Mouse (Mus musculus) brain, adult 2 months (tissue): ENCODE data around the gene Fjx1.
A peak's percentile ranks its signal among the peaks of the same experiment; 100 is the strongest.

ENCODE experiments used
- DNase-seq: peaks from one replicate; pipeline ENCODE4 v3.0.0; 2011; ENCODE audit warnings: low read depth, low spot score

Gene Fjx1

GRCm38 (mm10) chr2:102451671-102452549 lies at the start of gene Fjx1:
Gene Fjx1 (minus strand): TSS chr2:102452499.
- DNase-seq: peak; percentile 67

DNA sequence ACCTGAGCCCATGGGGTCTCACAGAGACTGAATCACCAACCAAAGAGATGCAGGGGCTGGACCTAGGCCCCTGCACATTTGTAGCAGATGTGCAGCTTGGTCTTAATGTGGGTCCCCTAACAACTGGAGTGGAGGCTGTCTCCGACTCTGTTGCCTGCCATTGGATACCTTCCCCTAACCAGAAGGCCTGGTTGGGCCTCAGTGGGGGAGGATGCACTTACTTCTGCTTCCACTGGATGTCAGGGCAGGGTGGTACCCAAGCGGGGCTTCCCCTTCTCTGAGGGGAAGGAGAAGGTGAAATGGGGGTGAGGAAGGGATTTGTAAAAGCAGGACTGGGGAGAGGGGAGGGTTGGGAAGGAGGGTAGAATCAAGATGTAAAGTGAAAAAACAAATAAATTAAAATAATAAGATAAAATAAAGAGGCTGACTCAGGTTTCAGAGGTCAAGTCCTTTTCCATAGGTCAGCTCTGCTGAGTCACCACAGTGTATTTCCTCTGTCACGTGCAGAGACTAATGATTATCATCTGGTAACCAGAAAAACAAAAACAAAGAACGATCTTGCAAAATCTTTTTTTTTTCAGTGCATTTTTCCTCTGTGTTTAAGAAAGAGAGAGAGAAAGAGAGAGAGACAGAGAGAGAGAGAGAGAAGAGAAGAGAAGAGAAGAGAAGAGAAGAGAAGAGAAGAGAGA lies 47.8 kb upstream of the Fjx1 start:
- DNase-seq: no peak

DNA sequence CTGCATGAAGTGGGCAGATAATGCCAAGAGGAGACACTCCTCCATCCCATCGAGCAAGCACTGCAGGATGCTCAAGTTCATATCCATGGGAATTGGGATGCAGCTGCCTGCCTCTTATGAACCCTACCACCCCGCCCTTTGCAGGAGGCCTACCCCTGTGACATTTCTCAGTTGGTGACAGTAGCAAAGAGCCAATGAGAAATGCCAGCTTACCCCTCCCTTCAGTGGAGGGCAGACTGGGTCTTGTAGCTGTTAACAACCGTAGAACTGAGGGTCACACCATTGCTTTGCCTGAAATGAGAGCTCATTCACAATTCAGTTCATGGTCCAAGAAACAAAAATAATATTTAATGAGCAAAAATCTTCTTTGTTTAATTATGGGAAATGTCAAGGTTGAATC lies 28.4 kb upstream of the Fjx1 start:
- no peak for DNase-seq

GRCm38 (mm10) chr2:102476101-102476500 lies 23.8 kb upstream of the Fjx1 start:
- DNase-seq: no peak

- peak; percentile 50 for DNase-seq
These were observed 16.3 kb upstream of the Fjx1 start for GRCm38 (mm10) chr2:102468645-102469044.

GRCm38 (mm10) chr2:102464342-102464732 lies 12.0 kb upstream of the Fjx1 start:
- no peak for DNase-seq

- peak; percentile 40 for DNase-seq
These were observed 11.5 kb upstream of the Fjx1 start for GRCm38 (mm10) chr2:102463587-102464341.

DNA sequence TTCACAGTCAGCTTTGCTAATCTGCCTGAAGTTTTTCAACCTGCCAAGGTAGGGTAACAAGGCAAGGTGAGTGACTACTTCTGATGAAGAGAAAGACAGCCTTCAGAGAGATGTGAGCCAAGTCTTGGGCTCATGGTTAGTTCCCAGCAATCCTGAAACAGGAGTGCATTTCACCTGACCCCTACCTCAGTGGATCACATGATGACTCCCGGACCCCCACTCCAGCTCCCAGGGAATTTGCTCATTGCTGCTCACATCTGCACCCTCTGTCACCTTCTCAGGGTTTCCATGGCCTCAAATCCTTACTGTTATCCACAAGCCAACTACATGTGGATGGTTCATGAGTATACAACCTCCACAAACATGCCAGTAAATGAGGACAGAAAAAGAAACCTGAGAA lies 9.2 kb upstream of the Fjx1 start:
- no peak for DNase-seq

DNA sequence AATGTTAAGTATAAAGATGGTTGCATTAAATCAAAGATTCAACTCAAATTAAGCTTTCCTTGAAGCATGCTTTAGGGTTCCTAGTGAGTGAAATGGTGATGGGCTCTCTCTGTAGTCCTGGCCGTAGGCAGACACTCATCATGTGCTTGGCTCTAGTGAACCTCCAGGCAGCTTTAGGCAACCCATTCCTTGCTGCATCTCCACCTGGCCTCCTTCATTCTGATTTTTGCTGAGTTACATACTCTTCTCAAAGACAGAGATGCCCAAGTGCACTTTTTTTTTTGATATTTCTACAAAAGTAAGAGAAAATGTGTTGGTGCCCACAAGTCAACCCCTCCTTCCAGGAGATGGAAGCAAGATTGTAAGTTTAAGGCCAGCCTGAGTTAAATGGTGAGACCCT lies 2.8 kb upstream of the Fjx1 start:
- no peak for DNase-seq

- DNase-seq: peak; percentile 71
These were observed 1.1 kb upstream of the Fjx1 start for GRCm38 (mm10) chr2:102453447-102453846.

DNA sequence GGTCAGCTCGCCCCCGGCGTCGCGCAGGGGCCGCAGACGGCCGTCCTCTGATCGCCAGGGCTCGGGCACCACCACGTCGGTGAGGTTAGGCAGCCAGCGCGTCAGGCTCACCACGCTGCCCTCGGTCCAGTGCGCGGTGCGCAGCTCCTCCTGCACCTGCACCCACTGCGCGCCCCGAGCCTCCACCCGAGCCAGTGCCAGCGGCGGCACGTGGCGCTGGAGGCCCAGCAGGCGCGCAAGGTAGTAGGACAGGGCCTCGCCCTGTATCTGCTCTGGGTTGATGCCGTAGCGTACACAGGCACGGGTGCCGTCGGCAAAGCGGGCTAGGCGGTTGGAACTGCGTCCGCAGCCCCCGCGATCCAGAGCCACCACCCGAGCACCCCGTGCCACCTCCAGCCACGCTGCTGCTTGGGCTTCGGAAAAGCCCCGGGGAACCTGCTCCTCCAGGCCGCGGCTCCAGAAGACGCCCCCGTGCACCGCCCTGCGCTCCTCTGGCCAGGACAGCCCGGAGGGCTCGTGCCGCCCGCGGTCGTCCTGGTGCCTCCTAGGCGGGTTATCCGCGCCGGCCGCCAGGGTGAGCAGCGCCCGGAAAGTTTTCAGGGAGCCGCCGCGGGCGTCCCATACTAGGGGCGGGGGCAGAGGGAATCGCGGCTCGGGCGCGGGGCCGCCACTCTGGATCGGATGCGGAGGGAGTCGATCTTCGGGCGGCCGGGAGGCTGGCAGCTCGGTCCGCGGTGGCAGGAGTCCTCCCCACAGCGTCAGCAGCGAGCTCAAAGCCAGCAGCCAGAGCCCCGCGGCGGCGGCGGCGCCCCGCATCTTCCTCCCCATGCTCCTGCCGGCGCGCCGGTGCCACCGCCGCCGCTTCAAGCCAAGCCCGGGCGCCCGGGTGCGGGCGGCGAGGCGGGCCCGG lies 1.3 kb downstream of the Fjx1 start:
- peak; percentile 50 for DNase-seq

- peak; percentile 92 for DNase-seq
These were observed 2.0 kb downstream of the Fjx1 start for GRCm38 (mm10) chr2:102450248-102450760.

GRCm38 (mm10) chr2:102449630-102450247 lies 2.6 kb downstream of the Fjx1 start:
- peak; percentile 31 for DNase-seq

DNA sequence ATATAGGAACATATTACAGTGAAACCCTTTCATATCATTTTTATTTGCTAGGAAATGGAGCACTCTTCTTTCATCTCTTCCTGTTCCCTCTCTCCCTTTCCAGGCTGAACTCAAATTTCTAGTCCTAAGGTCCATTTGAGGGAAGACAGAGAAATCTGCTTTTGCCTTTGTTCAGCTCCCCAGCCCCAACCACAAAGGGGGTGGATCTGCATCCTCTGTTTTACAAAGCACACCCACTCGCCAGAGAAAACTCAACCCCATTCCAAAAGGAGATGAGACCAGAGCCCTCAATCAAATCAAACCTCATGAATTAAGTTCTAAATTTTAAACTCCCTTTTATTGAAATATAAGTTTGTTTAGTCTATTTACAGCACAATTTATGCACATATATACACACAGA lies 3.2 kb downstream of the Fjx1 start:
- DNase-seq: peak; percentile 16

DNA sequence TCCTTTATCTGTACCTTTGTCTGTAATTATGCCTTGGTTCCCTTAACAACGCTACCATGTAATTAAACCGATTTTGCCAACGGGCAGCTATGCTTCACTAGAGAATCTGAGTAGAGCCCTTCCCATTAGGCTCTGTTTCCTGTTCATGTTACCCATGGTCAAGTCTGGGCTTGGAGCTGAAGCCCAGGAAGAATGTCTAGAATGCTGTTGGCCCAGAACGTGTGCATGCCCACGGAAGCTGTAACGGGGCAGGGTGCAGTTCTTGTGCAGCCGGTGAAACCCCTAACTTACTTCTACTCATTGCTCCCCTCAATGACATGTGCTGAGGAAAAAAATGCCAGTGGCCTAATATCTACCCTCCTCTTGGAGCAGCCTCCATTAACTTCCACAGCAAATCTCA lies 4.5 kb downstream of the Fjx1 start:
- DNase-seq: no peak

GRCm38 (mm10) chr2:102446851-102447250 lies 5.4 kb downstream of the Fjx1 start:
- DNase-seq: no peak

DNA sequence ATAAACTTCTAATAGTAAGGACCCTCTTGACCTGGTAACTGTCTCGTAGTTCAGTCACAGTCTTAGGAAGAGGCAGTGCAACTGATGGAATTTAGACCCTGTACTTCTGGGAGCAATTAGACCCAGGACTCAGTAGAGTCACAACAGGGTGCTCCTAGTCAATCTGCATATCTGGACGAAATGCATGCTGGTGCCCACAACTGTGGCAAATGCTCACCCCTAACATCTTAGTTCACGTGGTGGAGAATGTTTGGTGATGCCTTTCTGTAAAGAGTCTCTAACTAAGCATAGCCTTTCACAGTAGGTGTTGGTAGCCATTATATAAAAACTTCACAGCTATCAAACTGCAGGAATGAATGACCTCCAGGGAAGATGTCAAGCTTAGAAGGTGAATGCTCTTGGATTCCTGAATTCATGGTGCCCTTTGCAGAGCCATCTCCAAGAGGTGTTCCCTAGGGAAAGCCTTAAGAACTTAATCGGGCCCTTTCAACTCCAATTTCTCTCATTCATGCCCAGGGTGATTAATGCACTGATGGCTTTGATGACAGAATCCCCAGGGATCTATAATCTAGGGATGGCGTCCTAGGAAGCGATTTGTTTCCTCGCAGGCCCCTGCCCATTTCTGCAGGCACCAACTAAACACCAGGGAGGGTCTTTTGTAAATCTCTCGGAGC lies 14.8 kb downstream of the Fjx1 start:
- no peak for DNase-seq

GRCm38 (mm10) chr2:102433879-102434278 lies 18.4 kb downstream of the Fjx1 start:
- no peak for DNase-seq

GRCm38 (mm10) chr2:102431084-102431483 lies 21.2 kb downstream of the Fjx1 start:
- no peak for DNase-seq

- no peak for DNase-seq
These were observed 24.3 kb downstream of the Fjx1 start for GRCm38 (mm10) chr2:102427974-102428373.
